ENCODE assay signal across 25 mouse cellular contexts in the genomic region with DNA sequence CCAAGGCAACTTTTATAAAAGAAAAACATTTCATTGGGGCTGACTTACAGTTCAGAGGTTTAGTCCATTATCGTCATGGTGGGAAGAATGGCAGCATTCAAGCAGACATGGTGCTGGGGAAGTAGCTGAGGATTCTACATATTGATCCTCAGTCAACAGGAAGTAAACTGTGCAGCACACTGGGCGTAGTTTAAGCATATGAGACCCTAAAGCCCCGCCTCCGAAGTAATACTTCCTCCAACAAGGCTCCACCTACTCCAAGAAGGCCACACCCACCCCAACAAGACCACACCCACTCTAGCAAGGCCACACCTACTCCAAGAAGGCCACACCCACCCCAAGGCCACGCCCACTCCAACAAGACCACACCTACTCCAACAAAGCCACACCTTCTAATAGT.
"Had no signal": no experiment of that assay in that cellular context is flagged by ENCODE, and none has a peak within 500 bp of the region (broad histone marks: within the 10 kb centered on the region; RNA-seq: fewer than 3 reads in every experiment).

No protein-coding gene starts in this region.

- DNase-seq: gastrocnemius, postnatal 14 days; gastrocnemius, postnatal 36 days; heart, adult 18-20 months; heart, postnatal 14 days; heart, postnatal 4 days; kidney, adult 18-20 months; kidney, adult 8-10 months; kidney, postnatal 10 days; kidney, postnatal 25 days; layer of hippocampus, adult 9-11 months; layer of hippocampus, postnatal 36 days; left cerebral cortex, postnatal 4 days had no signal

- H3K4me1 ChIP-seq: heart, embryonic 10.5 days; heart, embryonic 13.5 days; heart, embryonic 15.5 days; hindbrain, embryonic 10.5 days; hindbrain, embryonic 12.5 days; limb, embryonic 13.5 days; limb, embryonic 15.5 days; liver, embryonic 12.5 days had no signal

- H3K9me3 ChIP-seq: heart, embryonic 10.5 days; heart, embryonic 13.5 days; heart, embryonic 15.5 days; hindbrain, embryonic 10.5 days; intestine, embryonic 15.5 days; limb, embryonic 15.5 days had no signal

- H3K9ac ChIP-seq: heart, embryonic 13.5 days; heart, embryonic 15.5 days; hindbrain, embryonic 12.5 days; hindbrain, embryonic 14.5 days; intestine, embryonic 15.5 days; limb, embryonic 13.5 days; limb, embryonic 15.5 days; liver, embryonic 12.5 days had no signal

- H3K4me2 ChIP-seq: heart, embryonic 13.5 days; heart, embryonic 15.5 days; hindbrain, embryonic 12.5 days; hindbrain, embryonic 14.5 days; intestine, embryonic 15.5 days; limb, embryonic 13.5 days; limb, embryonic 15.5 days; liver, embryonic 12.5 days had no signal

- H3K4me3 ChIP-seq: heart, embryonic 10.5 days; heart, embryonic 13.5 days; heart, embryonic 15.5 days; hindbrain, embryonic 10.5 days; hindbrain, embryonic 12.5 days; intestine, embryonic 15.5 days; limb, embryonic 13.5 days; limb, embryonic 15.5 days; liver, embryonic 12.5 days had no signal

- ATAC-seq: hindbrain, embryonic 16.5 days; inflammation-experienced regulatory T-cells, adult 6 months; intestine, embryonic 15.5 days; intestine, postnatal 0 days; liver, embryonic 12.5 days had no signal

- H3K36me3 ChIP-seq: heart, embryonic 10.5 days; heart, embryonic 13.5 days; heart, embryonic 15.5 days; hindbrain, embryonic 10.5 days; hindbrain, embryonic 12.5 days; intestine, embryonic 15.5 days; limb, embryonic 13.5 days; limb, embryonic 15.5 days; liver, embryonic 12.5 days had no signal

- H3K27me3 ChIP-seq: heart, embryonic 13.5 days; heart, embryonic 15.5 days; hindbrain, embryonic 12.5 days; intestine, embryonic 15.5 days; limb, embryonic 13.5 days; limb, embryonic 15.5 days; liver, embryonic 12.5 days had no signal

- H3K27ac ChIP-seq: heart, embryonic 10.5 days; heart, embryonic 13.5 days; heart, embryonic 15.5 days; hindbrain, embryonic 10.5 days; hindbrain, embryonic 12.5 days; hindbrain, embryonic 14.5 days; intestine, embryonic 15.5 days; limb, embryonic 13.5 days; limb, embryonic 15.5 days; liver, embryonic 12.5 days had no signal
